Mouse (Mus musculus) T-cell, adult 2 months (primary cell): ENCODE data around the gene Xpnpep2.

Experiments
- DNase-seq: peaks from one replicate; pipeline ENCODE4 v3.0.0; 2022; ENCODE audit warnings: low spot score

Gene Xpnpep2

GRCm38 (mm10) chrX:48158229-48158919 lies 49.8 kb downstream of the Xpnpep2 start:
- DNase-seq, result no peak

DNA sequence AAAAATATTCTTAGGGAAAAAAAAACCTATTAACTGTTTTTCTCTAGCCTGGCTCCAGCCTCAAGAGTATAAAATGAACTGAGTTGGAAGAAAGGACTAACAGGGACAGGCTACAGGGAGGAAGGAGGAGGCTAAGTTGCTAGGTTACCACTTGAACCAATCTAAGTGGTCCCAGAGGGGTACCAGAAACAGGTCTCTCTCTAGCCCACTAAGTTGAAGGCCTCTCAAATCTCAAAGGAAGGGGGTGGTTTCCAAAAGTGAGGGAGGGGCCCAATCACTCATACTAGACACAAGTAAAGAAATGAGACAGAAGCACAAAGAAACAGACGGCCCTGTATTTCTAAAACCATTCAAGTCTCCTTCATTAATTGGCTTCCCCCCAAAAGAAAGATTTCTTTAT lies 61.4 kb downstream of the Xpnpep2 start:
- DNase-seq, result no peak

DNA sequence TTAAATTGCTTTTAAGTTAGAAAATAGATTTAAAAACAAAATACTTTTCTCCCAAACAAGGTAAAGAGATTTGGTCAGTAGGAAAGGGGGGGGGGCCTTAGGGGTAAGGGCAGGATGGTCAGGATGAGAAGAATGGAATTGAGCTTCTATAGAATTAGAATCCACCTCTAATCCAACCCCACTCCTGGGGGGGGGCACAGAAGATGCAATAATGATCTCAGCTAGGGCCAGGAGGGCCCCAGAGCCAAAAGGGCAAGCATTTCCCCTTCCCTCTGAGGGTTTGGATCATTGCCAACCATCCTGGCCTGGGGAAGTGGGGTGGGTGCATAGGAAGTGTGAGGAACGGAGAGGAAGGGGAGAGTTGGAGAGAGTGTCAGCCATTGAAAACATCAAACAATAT lies 61.8 kb downstream of the Xpnpep2 start:
- DNase-seq, result no peak

DNA sequence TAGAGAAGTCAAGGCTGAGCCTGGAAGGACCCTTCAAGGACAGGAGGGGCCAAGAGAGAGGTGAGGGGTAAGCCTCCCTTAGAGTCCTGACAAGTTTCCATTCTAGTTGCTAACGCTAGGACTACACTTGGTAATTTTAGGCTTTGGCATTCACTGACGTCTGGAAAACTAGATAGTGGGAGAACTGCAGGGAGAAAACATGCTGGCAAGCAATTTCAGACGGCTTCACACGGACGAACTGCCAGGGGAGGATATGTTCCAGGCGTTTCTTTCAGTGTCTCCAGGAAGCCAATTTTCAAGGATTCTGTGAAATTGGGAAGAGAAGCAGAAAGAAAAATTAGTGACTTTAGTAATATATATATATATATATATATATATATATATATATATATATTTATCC lies 73.3 kb downstream of the Xpnpep2 start:
- no peak for DNase-seq

- DNase-seq, result no peak
Measured at GRCm38 (mm10) chrX:48184703-48185102, 76.2 kb downstream of the Xpnpep2 start.
